Mouse (Mus musculus) heart, adult 2 months (tissue): ENCODE results near the gene Psap. TPM values are rescaled to one million over a fixed set of nuclear protein-coding genes. Genes with fewer than 3 reads are reported as not detected.

Experiments used
- DNase-seq, 2 experiments: peaks; one replicate each; pipeline ENCODE4 v3.0.0; 2021
- H3K27ac ChIP-seq: fragments of 200-600 bp; 2 replicates; pipeline ENCODE4 v1.8.1; 2022
- H3K27me3 ChIP-seq: fragments of 200-500 bp; 2 replicates; pipeline ENCODE4 v1.6.1; 2012; ENCODE audit warnings: mild to moderate bottlenecking, low read length, inconsistent platforms, mixed read lengths; ENCODE audit not compliant: control insufficient read depth, insufficient read depth
- H3K36me3 ChIP-seq: fragments of 200-500 bp; 2 replicates; pipeline ENCODE4 v1.6.1; 2012; ENCODE audit warnings: low read length, inconsistent platforms; ENCODE audit not compliant: control insufficient read depth, insufficient read depth
- H3K4me1 ChIP-seq: fragments of 200-500 bp; 2 replicates; pipeline ENCODE4 v1.6.1; 2011; ENCODE audit warnings: low read length; ENCODE audit not compliant: control insufficient read depth, insufficient read depth
- H3K4me3 ChIP-seq: fragments of 200-600 bp; 2 replicates; pipeline ENCODE4 v1.8.1; 2022
- H3K79me2 ChIP-seq: fragments of 200-500 bp; replicated peaks from 2 replicates; pipeline ENCODE4 v1.6.1; 2012; ENCODE audit warnings: mild to moderate bottlenecking, inconsistent platforms, low read length, moderate library complexity, mixed read lengths; ENCODE audit not compliant: control insufficient read depth, insufficient read depth
- H3K9ac ChIP-seq: fragments of 200-500 bp; 2 replicates; pipeline ENCODE4 v1.6.1; 2012; ENCODE audit warnings: low read depth, mild to moderate bottlenecking, control low read depth, inconsistent platforms, low read length, mixed read lengths
- CTCF ChIP-seq: fragments of 200-600 bp; IDR thresholded peaks from 2 replicates; pipeline ENCODE4 v1.8.1; 2022; ENCODE audit warnings: antibody characterized with exemption, mild to moderate bottlenecking, moderate library complexity
- EP300 ChIP-seq: fragments of 200-500 bp; IDR thresholded peaks from 2 replicates; pipeline ENCODE4 v1.6.1; 2011; ENCODE audit warnings: low read depth, low read length, control low read depth; ENCODE audit not compliant: insufficient read depth
- POLR2A ChIP-seq: fragments of 200-500 bp; IDR thresholded peaks from 2 replicates; pipeline ENCODE4 v1.6.1; 2011; ENCODE audit warnings: mild to moderate bottlenecking, low read depth, low read length, control low read depth; ENCODE audit not compliant: insufficient read depth
- WGBS: fragments of 180-500 bp; shearing (Covaris S2); methylation state at CpG from one replicate; pipeline ENCODE4 v1.1.7; 2018; 5-methylcytosine and 5-hydroxymethylcytosine counted together
- intact Hi-C: fragments of 180-260 bp; cut with DNase I; formaldehyde crosslinking; loops from one replicate; pipeline ENCODE4 v1.15.1; 2025
- polyA plus RNA-seq: library from polyadenylated mRNA; depleted of rRNA; stranded (reverse); fragments of >200 nt; gene quantifications from 2 replicates; pipeline ENCODE4 v1.2.3, GENCODE M21; 2012
- total RNA-seq, 2 experiments: library from RNA; stranded (reverse); gene quantifications; 2 replicates each; pipeline ENCODE4 v1.2.3; 2021

Gene Psap
- total and polyA plus RNA-seq, 3 experiments: 1,146 to 1,291 (median 1,270) TPM

DNA sequence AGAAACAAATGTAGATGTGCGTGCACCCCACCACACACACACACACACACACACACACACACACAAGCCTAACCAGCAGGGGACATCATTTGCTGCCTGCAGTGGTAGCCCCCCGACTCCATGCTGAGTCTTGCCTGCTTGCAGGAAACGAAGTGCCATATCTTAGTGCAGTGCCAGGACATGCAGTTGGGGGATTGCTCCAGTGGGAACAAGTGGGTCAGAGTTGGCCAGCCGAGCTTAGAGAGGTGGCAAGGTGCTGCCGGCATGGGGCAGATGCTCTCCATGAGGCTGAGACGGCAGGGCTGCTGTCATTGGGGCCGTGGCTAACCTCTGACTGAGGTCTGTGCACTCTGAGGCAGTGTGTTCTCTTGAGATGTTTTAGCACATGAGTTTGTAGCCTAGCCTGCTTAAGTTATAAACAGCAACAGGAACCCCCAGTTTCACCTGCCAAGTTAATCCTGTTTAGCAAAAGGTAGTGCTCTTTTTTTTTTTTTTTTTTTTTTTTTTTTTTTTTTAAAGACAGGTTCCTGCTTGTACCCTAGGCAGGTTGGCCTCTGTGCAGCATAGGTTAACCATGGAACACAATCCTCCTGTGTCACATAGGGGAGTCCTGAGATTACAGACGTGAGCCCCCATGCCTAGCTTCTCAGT, 2.0 kb downstream of the Psap start:
- no peaks in the 10 kb centered on the region for H3K27me3 ChIP-seq
- peak overlapping the region; percentile 61 for H3K9ac ChIP-seq
- no peak for TF ChIP-seq POLR2A
- TF ChIP-seq CTCF: no peak
- no peak for TF ChIP-seq EP300
- H3K79me2 ChIP-seq: peaks cover 9% of the 10 kb centered on the region; the same call in 1 of the 2 replicates
- DNase-seq: no peak
- H3K36me3 ChIP-seq: peaks cover 39% of the 10 kb centered on the region
- H3K4me1 ChIP-seq: peaks cover 39% of the 10 kb centered on the region
- WGBS: 34% methylated on average over 8 of the region's 8 CpGs
- peak overlapping the region; percentile 41 for H3K4me3 ChIP-seq
- peak overlapping the region; percentile 91; the same call in 1 of the 2 replicates for H3K27ac ChIP-seq
- intact Hi-C loops: no loop called here

DNA sequence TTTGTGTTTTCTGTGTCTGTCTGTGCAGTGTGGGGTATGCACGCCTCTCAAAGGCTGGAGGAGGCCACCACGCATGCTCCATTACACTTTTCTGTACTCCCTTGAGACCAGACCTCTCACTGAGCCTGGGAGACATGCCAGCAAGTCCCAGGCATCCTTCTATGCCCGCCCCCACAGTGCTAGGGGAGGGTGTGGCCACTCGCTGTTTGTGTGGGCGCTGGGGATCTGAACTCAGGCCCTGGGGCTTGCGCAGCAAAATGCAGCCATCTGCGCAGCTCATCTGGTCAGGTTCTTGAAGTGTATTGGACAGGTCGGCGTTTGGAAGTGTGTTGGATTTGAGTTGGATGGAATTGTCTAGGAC, 2.5 kb downstream of the Psap start:
- 44% methylated on average over 9 of the region's 9 CpGs for WGBS
- Histone ChIP-seq H3K27me3 (no peaks in the 10 kb centered on the region), H3K79me2 (peaks cover 9% of the 10 kb centered on the region; the same call in 1 of the 2 replicates), H3K9ac (no peak overlapping the region), H3K27ac (peak overlapping the region; percentile 91), H3K4me3 (peak overlapping the region; percentile 41), H3K36me3 (peaks cover 40% of the 10 kb centered on the region), H3K4me1 (peaks cover 43% of the 10 kb centered on the region)
- TF ChIP-seq EP300 (no peak), POLR2A (0 out of 2 replicates have a peak, but pooled peaks have one; percentile 27), CTCF (no peak)
- intact Hi-C loops: loop anchor here (5.0 kb wide), 1 partner anchor 67 kb away; the partner anchor contains the start of gene Vsir
- DNase-seq: peak; percentile 72 to 75

DNA sequence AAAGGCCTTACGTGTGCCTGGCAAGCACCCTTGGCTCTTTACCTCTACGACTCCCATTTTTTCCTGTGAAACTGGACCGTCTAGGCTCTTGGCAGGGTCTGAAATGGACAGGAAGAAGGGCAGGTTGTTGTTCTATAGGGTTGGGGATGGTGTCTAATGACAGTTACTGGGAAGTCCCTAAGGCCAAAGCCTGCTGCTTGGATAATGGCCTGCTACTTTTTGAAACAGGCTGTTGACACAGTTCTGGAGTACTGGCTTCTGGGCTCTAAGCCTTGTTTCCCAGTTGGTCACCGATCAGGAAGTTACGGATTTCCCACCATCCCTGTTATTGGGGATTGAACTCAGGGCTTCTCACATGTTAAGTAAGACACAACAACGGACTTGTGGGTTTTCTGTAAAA, 2.9 kb downstream of the Psap start:
- Histone ChIP-seq H3K9ac (0 out of 2 replicates have a peak overlapping the region, but pooled peaks have one; percentile 17), H3K27ac (peak overlapping the region; percentile 91), H3K36me3 (peaks cover 41% of the 10 kb centered on the region), H3K4me3 (peak overlapping the region; percentile 41), H3K27me3 (no peaks in the 10 kb centered on the region), H3K79me2 (peaks cover 11% of the 10 kb centered on the region), H3K4me1 (peaks cover 47% of the 10 kb centered on the region)
- TF ChIP-seq POLR2A (no peak), EP300 (no peak), CTCF (no peak)
- DNase-seq: no peak
- intact Hi-C loops: loop anchor here (5.0 kb wide), 1 partner anchor 67 kb away; the partner anchor contains the start of gene Vsir
- WGBS: 25% methylated on average over 6 of the region's 6 CpGs

- TF ChIP-seq POLR2A (no peak), CTCF (no peak), EP300 (no peak)
- no peak for DNase-seq
- intact Hi-C loops: loop anchor here (5.0 kb wide), 1 partner anchor 66 kb away; the partner anchor contains the start of gene Vsir
- H3K4me3 ChIP-seq: peak overlapping the region; percentile 26; the same call in 1 of the 2 replicates
- peaks cover 12% of the 10 kb centered on the region for H3K79me2 ChIP-seq
- 57% methylated on average over 9 of the region's 9 CpGs for WGBS
- no peaks in the 10 kb centered on the region for H3K27me3 ChIP-seq
- H3K9ac ChIP-seq: peak overlapping the region; percentile 25; the same call in 1 of the 2 replicates
- H3K4me1 ChIP-seq: peaks cover 55% of the 10 kb centered on the region
- peaks cover 50% of the 10 kb centered on the region for H3K36me3 ChIP-seq
- peak overlapping the region; percentile 91 for H3K27ac ChIP-seq
Observed at GRCm38 (mm10) chr10:60281571-60282050, 4.2 kb downstream of the Psap start.

DNA sequence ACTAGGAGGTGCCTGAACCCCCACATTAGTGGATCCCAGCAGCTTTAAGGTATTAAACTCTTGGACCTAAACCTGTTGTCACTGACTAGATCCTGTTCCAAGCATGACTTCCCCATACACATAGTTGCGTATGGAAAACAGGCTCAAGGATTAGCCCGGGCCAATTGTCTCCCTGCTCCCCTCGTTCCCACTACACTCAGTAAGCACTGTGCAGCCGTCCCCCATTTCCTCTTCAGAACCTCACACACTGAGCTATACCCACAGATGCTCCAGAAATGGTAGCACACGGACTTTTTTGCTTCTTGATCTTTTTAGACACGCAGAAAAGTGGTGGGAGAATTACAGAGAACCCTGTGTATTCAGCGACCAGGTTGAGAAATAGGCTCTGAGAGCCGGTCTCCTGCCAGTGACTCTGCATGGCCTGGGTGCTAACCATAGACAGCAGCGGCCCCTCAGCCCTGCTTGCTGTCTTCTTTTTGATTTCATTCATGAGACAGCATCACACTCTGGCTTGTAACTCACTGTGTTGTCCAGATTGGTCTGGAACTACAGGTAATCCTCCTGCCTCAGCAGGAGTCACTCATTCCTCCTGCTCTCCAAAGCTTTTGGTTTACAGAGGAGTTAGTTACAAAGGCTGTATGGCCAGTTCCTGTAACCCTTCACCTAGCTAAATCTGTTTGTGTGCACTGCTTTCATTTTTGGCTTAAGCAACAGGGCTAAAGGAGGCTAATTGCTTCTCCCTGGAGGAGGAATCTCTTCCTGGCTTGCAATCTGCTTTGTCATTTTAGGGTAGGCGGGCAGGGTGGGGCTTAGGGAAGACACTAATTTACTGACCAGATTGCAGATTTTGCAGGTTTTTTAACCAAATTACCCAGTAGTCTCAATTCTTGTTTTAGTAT, 4.9 kb downstream of the Psap start:
- Histone ChIP-seq H3K9ac (peak overlapping the region; percentile 51), H3K4me3 (peak overlapping the region; percentile 26), H3K36me3 (peaks cover 50% of the 10 kb centered on the region), H3K27me3 (no peaks in the 10 kb centered on the region), H3K27ac (peak overlapping the region; percentile 91), H3K79me2 (peaks cover 12% of the 10 kb centered on the region), H3K4me1 (peaks cover 61% of the 10 kb centered on the region)
- WGBS: 23% methylated on average over 10 of the region's 10 CpGs
- TF ChIP-seq EP300 (0 out of 2 replicates have a peak, but pooled peaks have one; percentile 8), CTCF (no peak), POLR2A (no peak)
- intact Hi-C loops: loop anchor here (5.0 kb wide), 1 partner anchor 65 kb away; the partner anchor contains the start of gene Vsir
- DNase-seq: peak in 1 of 2 experiments; percentile 68
